Mouse (Mus musculus) bone marrow macrophage, adult 2 months (primary cell): ENCODE measurements around the gene Acsm3.

Experiments
- CTCF ChIP-seq: IDR thresholded peaks from 2 replicates; pipeline ENCODE4 v1.5.1; 2012; ENCODE audit warnings: low read depth, mild to moderate bottlenecking, low read length, moderate library complexity
- POLR2A ChIP-seq: IDR thresholded peaks from 2 replicates; pipeline ENCODE4 v1.6.1; 2012; ENCODE audit warnings: mild to moderate bottlenecking, low read depth, low read length, borderline replicate concordance

GRCm38 (mm10) chr7:119762166-119762697 lies 1.5 kb downstream of the Acsm3 start:
- TF ChIP-seq POLR2A (no peak), CTCF (no peak)
